Mouse (Mus musculus): Measurements from ENCODE around the gene Tst.

GRCm38 (mm10) chr15:78443857-78444256, 38.1 kb upstream of the Tst start:
- TF ChIP-seq CTCF (IDR thresholded peaks at IDR 0.05; ENCODE audit: low read depth, low read length) (no peak), GATA1 (IDR thresholded peaks at IDR 0.05; ENCODE audit: borderline replicate concordance, low read length) (no peak), TAL1 (conservative IDR thresholded peaks at IDR 0.05; ENCODE audit: low read depth, low read length) (no peak)

Data from G1E (cell line).